Mouse (Mus musculus) gastrocnemius, postnatal 4 days (tissue): ENCODE measurements around the gene Upk2. TPM values are rescaled to one million over a fixed set of nuclear protein-coding genes. Genes with fewer than 3 reads are reported as not detected.
A peak's percentile ranks its signal among the peaks of the same experiment; 100 is the strongest.

Source experiments
- DNase-seq, 2 experiments: peaks; one replicate each; pipeline ENCODE4 v3.0.0; 2021 to 2022; ENCODE audit warnings: low spot score in 2 of 2, mixed read lengths in 2 of 2
- long read RNA-seq, 2 experiments: library from polyadenylated mRNA; stranded (forward); transcript quantifications; one replicate each; pipeline ENCODE4 v2.0.0; 2021
- total RNA-seq, 2 experiments: library from RNA; stranded (reverse); gene quantifications; 2 replicates each; pipeline ENCODE4 v1.2.3; 2021

Gene Upk2
- under 1 TPM; 0.69 to 0.91 TPM for total RNA-seq
- long read RNA-seq, experiment 1 = 0 reads
- long read RNA-seq, experiment 2, partial matches to known transcripts = 0 of 1 reads
- long read RNA-seq, experiment 2, other reads (novel, unspliced or antisense) = 1 of 1 reads

- DNase-seq = no peak
These were observed at the start of gene Upk2 for GRCm38 (mm10) chr9:44454891-44455220. Gene Upk2 (minus strand): TSS chr9:44454976.

- DNase-seq = peak in 1 of 2 experiments; percentile 75
These were observed 47.2 kb upstream of the Upk2 start for GRCm38 (mm10) chr9:44502006-44502405.

GRCm38 (mm10) chr9:44501206-44501879, 46.6 kb upstream of the Upk2 start:
- DNase-seq = peak in 1 of 2 experiments; percentile 25

- DNase-seq = no peak
These were observed 45.9 kb upstream of the Upk2 start for GRCm38 (mm10) chr9:44500638-44501175.

DNA sequence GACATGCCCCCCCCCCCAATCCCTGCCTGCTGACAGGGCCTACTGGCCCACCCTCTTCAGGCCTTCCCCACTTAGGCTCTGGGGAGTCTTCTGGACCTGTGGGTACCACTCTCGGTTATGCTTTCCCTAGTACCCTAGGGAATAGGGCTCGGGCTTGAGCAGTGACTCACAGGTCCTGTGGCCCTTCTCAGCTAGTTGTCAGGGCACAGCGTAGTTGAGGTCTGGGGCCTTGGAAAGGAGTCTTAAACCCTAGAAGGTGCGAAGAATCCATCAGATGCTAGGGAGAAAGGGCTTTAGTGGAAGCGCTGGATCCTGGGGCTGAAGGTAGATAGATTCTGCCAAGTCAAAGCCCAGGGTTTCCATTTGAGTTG, 45.4 kb upstream of the Upk2 start:
- DNase-seq = no peak

- DNase-seq = peak; percentile 56 to 66
These were observed 44.8 kb upstream of the Upk2 start for GRCm38 (mm10) chr9:44499356-44500162.

- peak; percentile 74 to 82 for DNase-seq
These were observed 43.9 kb upstream of the Upk2 start for GRCm38 (mm10) chr9:44498421-44499355.

GRCm38 (mm10) chr9:44497624-44498377, 43.0 kb upstream of the Upk2 start:
- DNase-seq = peak in 1 of 2 experiments; percentile 35

DNA sequence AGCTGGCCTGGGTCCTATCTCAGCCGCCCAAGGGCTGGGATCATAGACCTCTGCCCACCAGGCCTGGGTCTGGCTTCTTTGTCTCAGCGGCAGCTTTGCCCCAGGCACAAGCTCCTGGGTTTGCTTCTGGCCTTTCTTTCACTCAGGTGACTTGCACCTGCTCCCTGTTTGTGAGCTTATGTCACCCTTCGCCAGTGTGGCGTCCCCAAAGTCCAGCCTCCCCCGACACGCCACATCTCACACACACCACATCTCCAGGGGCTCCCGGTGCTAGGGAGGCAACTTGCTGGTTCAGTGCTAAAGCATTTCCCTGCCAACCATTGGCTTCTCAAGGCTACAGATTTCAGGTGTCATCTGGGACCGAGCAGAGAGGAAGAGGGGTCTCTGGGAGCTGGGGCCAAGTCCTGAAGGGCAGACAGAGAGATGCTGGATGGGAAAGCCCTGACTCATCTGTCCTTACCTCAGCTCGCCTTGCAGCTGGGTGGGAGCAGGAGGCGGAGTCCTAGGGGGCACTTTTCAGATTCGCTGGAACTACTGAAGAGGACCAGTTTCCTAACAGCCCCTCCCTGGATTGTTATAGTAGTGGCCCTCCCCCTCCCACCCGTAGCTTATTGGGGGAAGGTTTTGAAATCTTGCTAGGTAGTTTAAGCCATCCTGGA, 42.2 kb upstream of the Upk2 start:
- no peak for DNase-seq

- no peak for DNase-seq
These were observed 41.1 kb upstream of the Upk2 start for GRCm38 (mm10) chr9:44495810-44496344.

- peak in 1 of 2 experiments; percentile 27 for DNase-seq
These were observed 40.4 kb upstream of the Upk2 start for GRCm38 (mm10) chr9:44494863-44495809.

- DNase-seq = peak in 1 of 2 experiments; percentile 29
These were observed 39.6 kb upstream of the Upk2 start for GRCm38 (mm10) chr9:44494261-44494862.

DNA sequence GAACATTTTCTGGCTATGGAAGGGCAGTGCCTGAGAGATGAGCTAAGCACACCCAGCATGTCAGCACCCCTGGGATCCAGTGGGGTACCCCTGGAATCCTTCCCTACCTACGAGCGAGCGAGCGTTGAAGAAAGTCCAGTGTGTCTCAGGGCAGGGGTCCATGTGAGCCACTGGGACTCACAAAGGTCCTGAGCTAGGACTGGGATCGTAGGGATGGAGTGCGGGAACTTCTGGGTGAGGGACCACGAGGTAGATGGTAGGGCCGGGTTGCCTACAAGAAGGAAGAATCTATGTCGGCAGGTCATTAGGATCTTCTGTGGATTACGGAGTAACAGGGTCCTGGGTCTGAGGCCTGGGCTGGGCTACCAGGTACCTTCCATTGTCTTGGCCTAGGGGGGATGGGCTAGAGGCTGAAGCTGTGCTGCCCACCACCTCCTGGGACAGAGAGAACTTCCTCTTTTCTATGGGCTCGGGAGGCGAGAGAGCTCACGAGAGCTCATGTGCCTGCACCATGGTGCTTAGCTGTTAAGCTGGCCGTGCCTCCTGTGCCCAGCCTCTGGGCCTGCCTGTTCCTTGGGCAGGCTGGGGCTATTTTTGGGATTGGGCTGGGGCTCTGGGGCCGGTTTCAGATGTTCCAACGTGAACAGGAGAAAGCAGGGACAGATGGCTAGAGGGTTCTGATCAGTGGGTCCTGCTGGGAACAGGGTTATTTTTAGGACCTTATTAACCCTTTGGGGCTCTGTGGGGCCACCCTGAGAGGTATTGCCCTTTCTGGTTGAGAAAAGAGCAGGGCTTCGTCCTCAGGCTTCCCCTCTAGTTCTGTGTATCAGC, 38.1 kb upstream of the Upk2 start:
- peak in 1 of 2 experiments; percentile 44 for DNase-seq

DNA sequence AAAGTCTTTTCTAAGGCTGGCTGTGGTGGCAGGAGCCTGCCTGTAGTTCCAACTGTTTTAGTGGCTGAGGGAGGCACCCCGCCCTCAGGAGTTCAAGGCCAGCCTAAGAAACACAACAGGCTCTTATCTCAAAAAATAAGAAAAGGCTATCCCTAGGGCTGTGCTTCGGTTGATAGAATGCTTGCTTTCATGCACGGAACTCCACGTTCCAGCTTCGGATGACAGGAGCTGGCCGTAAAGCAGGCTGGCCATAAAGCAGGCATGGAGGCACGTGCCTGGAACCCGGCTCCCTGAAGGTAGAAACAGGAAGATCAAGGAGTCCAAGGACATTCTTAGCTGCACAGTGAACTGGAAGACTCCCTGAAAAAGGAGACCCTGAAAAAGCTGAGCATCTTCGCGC, 36.6 kb upstream of the Upk2 start:
- no peak for DNase-seq

GRCm38 (mm10) chr9:44490086-44490967, 35.6 kb upstream of the Upk2 start:
- DNase-seq = peak in 1 of 2 experiments; percentile 23

DNA sequence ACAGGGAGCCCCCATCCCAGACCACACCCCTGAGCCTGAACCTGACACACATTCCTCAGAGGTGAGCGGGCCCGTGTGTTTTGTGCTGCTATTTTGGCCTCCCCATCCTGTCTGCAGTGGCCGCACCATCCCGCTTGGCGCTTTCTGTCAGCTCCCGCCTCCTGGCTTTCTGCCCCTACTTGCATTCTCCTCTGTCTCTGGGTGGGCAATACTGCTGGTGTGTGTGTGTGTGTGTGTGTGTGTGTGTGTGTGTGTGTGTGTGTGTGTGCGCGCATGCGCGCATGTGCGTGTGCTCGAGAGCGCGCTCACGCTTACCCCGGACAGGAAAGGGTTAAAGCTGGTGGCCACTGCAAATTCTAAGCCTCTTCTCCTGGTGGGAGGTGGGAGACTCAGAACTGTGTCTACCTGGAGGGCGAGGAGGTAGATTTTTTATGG, 34.9 kb upstream of the Upk2 start:
- DNase-seq = peak in 1 of 2 experiments; percentile 61
